11 mouse cellular contexts compared by ENCODE assay signal in the genomic region with DNA sequence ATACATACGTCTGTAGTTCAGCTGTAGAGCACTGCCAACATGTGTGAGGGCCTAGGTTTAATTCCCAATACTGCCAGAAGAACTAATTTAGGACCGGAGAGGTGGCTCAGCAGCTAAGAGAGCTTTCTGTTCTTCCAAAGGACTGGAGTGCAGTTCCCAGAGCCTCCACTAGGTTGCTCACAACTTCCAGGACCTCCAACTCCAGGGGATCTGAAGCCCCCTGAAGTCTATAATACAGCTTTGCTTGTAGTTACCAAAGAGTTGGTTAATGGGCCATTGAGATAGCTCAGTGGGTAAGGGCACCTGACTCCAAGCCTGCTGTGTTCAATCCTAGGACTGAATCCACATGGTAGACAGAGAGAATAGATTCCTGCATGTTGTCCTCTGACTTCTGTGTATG. TPM values are rescaled to one million over a fixed set of nuclear protein-coding genes. Genes with fewer than 3 reads are reported as not detected.
DNase-seq lines count a peak whose midpoint lies in the region; ATAC-seq and TF ChIP-seq lines count a peak whose summit lies in the region.
"Had no signal": no experiment of that assay in that cellular context is flagged by ENCODE, and none has a peak within 500 bp of the region (broad histone marks: within the 10 kb centered on the region; RNA-seq: fewer than 3 reads in every experiment).

No protein-coding gene starts in this region.

- H3K4me1 ChIP-seq in kidney, embryonic 14.5 days (ENCODE audit: control insufficient read depth, insufficient read depth, low read length) = peaks cover 3% of the 10 kb centered on the region
- no peaks in the 10 kb centered on the region for H3K4me1 ChIP-seq in ES-Bruce4 (ENCODE audit: control insufficient read depth, insufficient read depth, low read length)

- no peak overlapping the region for H3K9ac ChIP-seq in kidney, embryonic 14.5 days (ENCODE audit: low read depth, low read length)
- no peak overlapping the region for H3K9ac ChIP-seq in ES-Bruce4 (ENCODE audit: low read depth, poor library complexity, severe bottlenecking)
- H3K9ac ChIP-seq: embryonic facial prominence, embryonic 12.5 days; heart, embryonic 13.5 days had no signal

- no peak overlapping the region for H3K4me2 ChIP-seq in kidney, embryonic 14.5 days (replicated peaks; ENCODE audit: low read depth, low read length)
- H3K4me2 ChIP-seq: embryonic facial prominence, embryonic 12.5 days; heart, embryonic 13.5 days had no signal

- TF ChIP-seq EP300 in ES-Bruce4 (IDR thresholded peaks at IDR 0.05; ENCODE audit: insufficient read depth, low read depth, low read length) = no peak

- H3K9me3 ChIP-seq in kidney, embryonic 14.5 days (ENCODE audit: control insufficient read depth, low read length) = no peaks in the 10 kb centered on the region
- no peaks in the 10 kb centered on the region for H3K9me3 ChIP-seq in ES-Bruce4 (replicated peaks; ENCODE audit: control insufficient read depth, insufficient read depth, low read length, poor library complexity, severe bottlenecking)
- H3K9me3 ChIP-seq: embryonic facial prominence, embryonic 12.5 days; heart, embryonic 13.5 days had no signal

- no peak overlapping the region for H3K4me3 ChIP-seq in kidney, embryonic 14.5 days (ENCODE audit: low read length)
- no peak overlapping the region for H3K4me3 ChIP-seq in ES-Bruce4 (ENCODE audit: low read depth, low read length)
- H3K4me3 ChIP-seq: embryonic facial prominence, embryonic 12.5 days; heart, embryonic 13.5 days had no signal

- H3K36me3 ChIP-seq in kidney, embryonic 14.5 days (ENCODE audit: control insufficient read depth, insufficient read depth, low read length) = no peaks in the 10 kb centered on the region
- no peaks in the 10 kb centered on the region for H3K36me3 ChIP-seq in ES-Bruce4 (ENCODE audit: control insufficient read depth, insufficient read depth, low read length, poor library complexity, severe bottlenecking)
- H3K36me3 ChIP-seq: embryonic facial prominence, embryonic 12.5 days; heart, embryonic 13.5 days had no signal

- TF ChIP-seq POLR2A in ES-Bruce4 (IDR thresholded peaks at IDR 0.05; ENCODE audit: insufficient read depth, low read length) = no peak

- DNase-seq in kidney, postnatal 14 days = peak; percentile 12
- peak; percentile 13 to 14 for DNase-seq in B cell, adult 2 months
- DNase-seq in induced T-regulatory cell, adult 2 months (ENCODE audit: low read depth) = peak; percentile 57
- no peak for DNase-seq in ovary, postnatal 14 days (ENCODE audit: low spot score)
- no peak for DNase-seq in cerebellum, postnatal 36 days
- no peak for DNase-seq in cerebellum, adult 11 months
- DNase-seq: adrenal gland, adult 8-10 months had no signal

- WGBS in kidney, embryonic 14.5 days = 81% methylated on average over 2 of the region's 2 CpGs

- ATAC-seq in kidney, embryonic 14.5 days (ENCODE audit: low FRiP score, low TSS enrichment) = no peak

- peak; percentile 33 for TF ChIP-seq CTCF in ES-Bruce4 (IDR thresholded peaks at IDR 0.05; ENCODE audit: low read depth, low read length)

- no peaks in the 10 kb centered on the region for H3K27me3 ChIP-seq in kidney, embryonic 14.5 days (ENCODE audit: control insufficient read depth, insufficient read depth, low read length)
- no peaks in the 10 kb centered on the region for H3K27me3 ChIP-seq in ES-Bruce4 (ENCODE audit: control insufficient read depth, insufficient read depth, low read length, poor library complexity, severe bottlenecking)
- H3K27me3 ChIP-seq: embryonic facial prominence, embryonic 12.5 days; heart, embryonic 13.5 days had no signal

- H3K27ac ChIP-seq in kidney, embryonic 14.5 days (ENCODE audit: low read depth, low read length) = no peak overlapping the region
- H3K27ac ChIP-seq in ES-Bruce4 (ENCODE audit: insufficient read depth, low read length) = no peak overlapping the region
- H3K27ac ChIP-seq: embryonic facial prominence, embryonic 12.5 days; heart, embryonic 13.5 days had no signal

RNA-seq across cellular contexts. Expression of gene Ier3, which starts 39.1 kb away (rescaled TPM):
- 6.8 and 7.7 TPM in 2 replicates for polyA plus RNA-seq in kidney, embryonic 14.5 days (2014; fragmentation: Nextera tagmentation; extraction: Ambion mirVana)
- polyA plus RNA-seq in ES-Bruce4 (2011; ENCODE audit: insufficient read depth, insufficient read length, low read depth, missing spikeins) = 31.3 and 35.5 TPM in 2 replicates

RNA-seq across cellular contexts. Expression of gene Flot1, which starts 40.6 kb away (rescaled TPM):
- polyA plus RNA-seq in kidney, embryonic 14.5 days (2014; fragmentation: Nextera tagmentation; extraction: Ambion mirVana) = 35.9 and 36.1 TPM in 2 replicates
- polyA plus RNA-seq in ES-Bruce4 (2011; ENCODE audit: insufficient read depth, insufficient read length, low read depth, missing spikeins) = 46.8 and 47.4 TPM in 2 replicates

RNA-seq across cellular contexts. Expression of gene Tubb5, which starts 55.7 kb away (rescaled TPM):
- 1,061 and 1,103 TPM in 2 replicates for polyA plus RNA-seq in kidney, embryonic 14.5 days (2014; fragmentation: Nextera tagmentation; extraction: Ambion mirVana)
- 1,430 and 1,461 TPM in 2 replicates for polyA plus RNA-seq in ES-Bruce4 (2011; ENCODE audit: insufficient read depth, insufficient read length, low read depth, missing spikeins)

RNA-seq across cellular contexts. Expression of gene Mdc1, which starts 58.9 kb away (rescaled TPM):
- 13.1 and 16.5 TPM in 2 replicates for polyA plus RNA-seq in kidney, embryonic 14.5 days (2014; fragmentation: Nextera tagmentation; extraction: Ambion mirVana)
- polyA plus RNA-seq in ES-Bruce4 (2011; ENCODE audit: insufficient read depth, insufficient read length, low read depth, missing spikeins) = 131 and 147 TPM in 2 replicates

Comparison
In these comparisons a context has a peak if more than half of its experiments do, and no peak if none do; other contexts are left out.
1. DNase-seq: peak in kidney, postnatal 14 days (single experiment), B cell, adult 2 months (2 of 2) and induced T-regulatory cell, adult 2 months (single experiment); none in ovary, postnatal 14 days (single experiment), cerebellum, postnatal 36 days (0 of 2) and cerebellum, adult 11 months (single experiment).